Mouse (Mus musculus): ENCODE data around the gene Obscn. TPM values are rescaled to one million over a fixed set of nuclear protein-coding genes. Genes with fewer than 3 reads are reported as not detected.

The Obscn gene
- total and polyA plus RNA-seq, 3 experiments = 0.08 to 0.54 TPM; not detected in 1

- Histone ChIP-seq H3K9me3 (replicated peaks; ENCODE audit: insufficient read depth, low read length) (no peaks in the 10 kb centered on the region), H3K79me2 (ENCODE audit: control insufficient read depth, insufficient read depth, low read length, poor library complexity) (no peaks in the 10 kb centered on the region), H3K36me3 (ENCODE audit: control insufficient read depth in 1 of 2, insufficient read depth in 2 of 2, low read length in 2 of 2) (no peaks in the 10 kb centered on the region), H3K4me3 (ENCODE audit: control insufficient read depth in 1 of 2, insufficient read depth in 1 of 2, low read depth in 2 of 2, low read length in 2 of 2) (no peak overlapping the region), H3K9ac (ENCODE audit: control insufficient read depth, low read depth, low read length, poor library complexity, severe bottlenecking) (no peak overlapping the region), H3K27ac (ENCODE audit: control insufficient read depth, low read depth, low read length) (no peak overlapping the region), H3K4me1 (ENCODE audit: control insufficient read depth in 1 of 2, insufficient read depth in 2 of 2, low read length in 2 of 2) (no peaks in the 10 kb centered on the region), H3K27me3 (ENCODE audit: control insufficient read depth in 1 of 2, insufficient read depth in 2 of 2, low read length in 2 of 2) (peaks cover 0 to 3% of the 10 kb centered on the region in 2 experiments; a peak in 2 of 4 replicates)
- DNase-seq (ENCODE audit: low read depth, low spot score) = no peak
- no peak for TF ChIP-seq ZC3H11A (IDR thresholded peaks at IDR 0.05; ENCODE audit: low read depth, low read length)
- no peak for TF ChIP-seq E2F4 (IDR thresholded peaks at IDR 0.05; ENCODE audit: borderline replicate concordance, low read depth, low read length)
- no peak for TF ChIP-seq POLR2AphosphoS2 (IDR thresholded peaks at IDR 0.05; ENCODE audit: low read length)
Measured at GRCm38 (mm10) chr11:59070321-59070720, 65.9 kb downstream of the Obscn start.

- H3K4me1 ChIP-seq (ENCODE audit: control insufficient read depth in 1 of 2, insufficient read depth in 2 of 2, low read length in 2 of 2) = no peaks in the 10 kb centered on the region
- peaks cover 0 to 5% of the 10 kb centered on the region in 2 experiments; a peak in 2 of 4 replicates for H3K27me3 ChIP-seq (ENCODE audit: control insufficient read depth in 1 of 2, insufficient read depth in 2 of 2, low read length in 2 of 2)
- H3K4me3 ChIP-seq (ENCODE audit: control insufficient read depth in 1 of 2, insufficient read depth in 1 of 2, low read depth in 2 of 2, low read length in 2 of 2) = no peak overlapping the region
- TF ChIP-seq MAX (IDR thresholded peaks at IDR 0.05; ENCODE audit: low read length) = no peak
- TF ChIP-seq NRF1 (IDR thresholded peaks at IDR 0.05; ENCODE audit: insufficient read depth, low read depth, low read length, poor library complexity, severe bottlenecking) = no peak
- no peak for TF ChIP-seq TCF12 (IDR thresholded peaks at IDR 0.05; ENCODE audit: low read depth, low read length)
- TF ChIP-seq TAL1 (IDR thresholded peaks at IDR 0.05; ENCODE audit: low read length) = no peak
- no peak for TF ChIP-seq JUND (IDR thresholded peaks at IDR 0.05; ENCODE audit: low read depth, low read length)
- no peak for TF ChIP-seq MAZ (IDR thresholded peaks at IDR 0.05; ENCODE audit: low read depth, low read length)
- no peaks in the 10 kb centered on the region for H3K36me3 ChIP-seq (ENCODE audit: control insufficient read depth in 1 of 2, insufficient read depth in 2 of 2, low read length in 2 of 2)
- H3K79me2 ChIP-seq (ENCODE audit: control insufficient read depth, insufficient read depth, low read length, poor library complexity) = no peaks in the 10 kb centered on the region
- H3K9me3 ChIP-seq (replicated peaks; ENCODE audit: insufficient read depth, low read length) = no peaks in the 10 kb centered on the region
- H3K9ac ChIP-seq (ENCODE audit: control insufficient read depth, low read depth, low read length, poor library complexity, severe bottlenecking) = no peak overlapping the region
- DNase-seq (ENCODE audit: low read depth, low spot score) = no peak
- no peak overlapping the region for H3K27ac ChIP-seq (ENCODE audit: control insufficient read depth, low read depth, low read length)
Measured at GRCm38 (mm10) chr11:59068922-59069321, 67.3 kb downstream of the Obscn start.

- TF ChIP-seq ZKSCAN1 (IDR thresholded peaks at IDR 0.05; ENCODE audit: low read depth, low read length) (no peak), JUND (IDR thresholded peaks at IDR 0.05; ENCODE audit: low read depth, low read length) (no peak), GATA1 (IDR thresholded peaks at IDR 0.05; ENCODE audit: low read depth, low read length) (no peak), E2F4 (IDR thresholded peaks at IDR 0.05; ENCODE audit: borderline replicate concordance, low read depth, low read length) (no peak), CHD1 (IDR thresholded peaks at IDR 0.05; ENCODE audit: low read depth, low read length) (no peak), CTCF (IDR thresholded peaks at IDR 0.05 in 2 of 3, conservative IDR thresholded peaks at IDR 0.05 in 1 of 3; ENCODE audit: control insufficient read depth in 1 of 3, insufficient read depth in 1 of 3, low read depth in 2 of 3, low read length in 3 of 3, poor library complexity in 1 of 3, severe bottlenecking in 1 of 3) (no peak), POLR2AphosphoS5 (IDR thresholded peaks at IDR 0.05; ENCODE audit: borderline replicate concordance, low read depth, low read length) (no peak), ZMIZ1 (IDR thresholded peaks at IDR 0.05; ENCODE audit: low read depth, low read length) (no peak), ETS1 (IDR thresholded peaks at IDR 0.05; ENCODE audit: low read depth, low read length) (no peak)
- Histone ChIP-seq H3K9ac (ENCODE audit: control insufficient read depth, low read depth, low read length, poor library complexity, severe bottlenecking) (no peak overlapping the region), H3K4me3 (ENCODE audit: control insufficient read depth in 1 of 2, insufficient read depth in 1 of 2, low read depth in 2 of 2, low read length in 2 of 2) (no peak overlapping the region), H3K9me3 (replicated peaks; ENCODE audit: insufficient read depth, low read length) (no peaks in the 10 kb centered on the region), H3K79me2 (ENCODE audit: control insufficient read depth, insufficient read depth, low read length, poor library complexity) (no peaks in the 10 kb centered on the region), H3K27ac (ENCODE audit: control insufficient read depth, low read depth, low read length) (no peak overlapping the region), H3K4me1 (ENCODE audit: control insufficient read depth in 1 of 2, insufficient read depth in 2 of 2, low read length in 2 of 2) (no peaks in the 10 kb centered on the region), H3K36me3 (ENCODE audit: control insufficient read depth in 1 of 2, insufficient read depth in 2 of 2, low read length in 2 of 2) (no peaks in the 10 kb centered on the region), H3K27me3 (ENCODE audit: control insufficient read depth in 1 of 2, insufficient read depth in 2 of 2, low read length in 2 of 2) (peaks cover 0 to 7% of the 10 kb centered on the region in 2 experiments; a peak in 2 of 4 replicates)
- no peak for DNase-seq (ENCODE audit: low read depth, low spot score)
Measured at GRCm38 (mm10) chr11:59068433-59068832, 67.8 kb downstream of the Obscn start.

Measured in MEL (cell line).